Mouse (Mus musculus): ENCODE data around the gene Lrrc27.

Gene Lrrc27

DNA sequence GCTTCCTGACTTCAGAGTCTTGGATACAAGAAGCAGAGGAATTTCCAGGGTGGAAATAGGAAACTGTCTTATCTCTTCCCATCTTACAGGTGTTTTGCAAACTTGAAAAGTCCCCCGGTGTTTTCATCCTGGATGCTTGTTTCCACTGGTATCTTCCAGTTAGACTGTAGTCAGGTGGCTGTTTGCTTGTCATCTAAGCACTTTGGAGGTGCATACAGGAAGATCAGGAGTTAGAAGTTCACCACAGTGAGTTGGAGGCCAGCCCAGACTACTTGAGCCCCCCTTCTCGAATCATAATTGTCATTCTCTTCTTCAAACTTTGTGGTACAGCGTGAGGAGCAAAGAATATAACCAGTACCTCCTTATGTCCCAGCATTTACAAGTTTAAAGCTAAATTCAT is 1.4 kb downstream of the Lrrc27 start:
- no peak for DNase-seq (ENCODE audit: low read depth, low spot score)

DNA sequence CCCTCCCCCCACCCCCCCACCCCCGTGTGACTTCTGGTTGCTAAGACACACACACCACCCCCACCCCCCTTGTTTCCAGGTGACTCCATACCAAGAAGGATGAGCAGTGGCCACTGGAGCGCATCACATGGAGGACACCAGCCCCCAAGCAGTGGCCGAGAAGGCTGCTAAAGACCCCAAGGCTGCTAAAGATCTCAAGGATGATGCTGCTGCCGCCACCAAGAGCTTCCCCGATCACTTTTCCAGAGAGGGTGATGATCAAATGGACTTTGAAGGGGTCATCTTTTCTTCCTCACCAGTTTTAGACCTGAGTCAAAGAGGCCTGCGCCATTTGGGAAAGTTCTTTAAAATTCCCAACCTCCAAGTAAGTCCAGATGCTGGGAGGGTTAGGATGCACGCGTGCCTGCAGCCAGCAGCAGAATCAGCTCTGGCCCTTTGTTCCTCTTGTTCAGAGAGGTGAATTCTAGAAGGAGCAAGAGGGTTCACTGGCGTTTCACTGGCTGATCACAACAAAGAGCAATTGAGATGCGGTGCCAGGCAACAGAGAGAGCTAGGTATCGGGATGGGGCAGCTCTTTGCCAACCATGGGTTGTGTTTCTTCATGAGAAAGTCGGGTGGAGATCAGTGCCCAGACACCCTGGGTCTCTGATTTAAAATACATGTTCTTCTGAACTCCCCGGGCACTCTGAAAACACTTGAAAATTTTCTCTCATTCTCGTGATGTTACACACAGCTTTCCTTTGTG is 2.0 kb downstream of the Lrrc27 start:
- DNase-seq (ENCODE audit: low read depth, low spot score): no peak

DNA sequence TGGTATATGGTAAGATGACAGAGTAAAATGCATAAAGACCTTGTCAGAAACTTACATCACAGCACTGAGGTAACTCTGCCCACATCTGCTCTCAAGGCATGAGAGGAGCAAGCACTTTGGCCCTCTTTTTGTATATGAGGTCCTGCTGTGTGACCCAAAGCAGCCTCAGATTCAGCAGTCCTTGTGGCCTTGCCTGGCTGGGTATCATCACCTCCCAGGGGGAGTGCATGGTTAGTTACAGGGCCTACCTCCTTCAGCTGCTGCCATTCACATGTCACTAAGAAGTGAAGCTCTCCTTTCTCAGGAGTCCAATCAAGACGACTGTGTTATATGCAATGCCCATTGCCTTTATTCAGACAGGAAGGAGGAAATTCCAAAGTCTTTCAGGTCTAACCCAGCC is 2.7 kb downstream of the Lrrc27 start:
- no peak for DNase-seq (ENCODE audit: low read depth, low spot score)

DNA sequence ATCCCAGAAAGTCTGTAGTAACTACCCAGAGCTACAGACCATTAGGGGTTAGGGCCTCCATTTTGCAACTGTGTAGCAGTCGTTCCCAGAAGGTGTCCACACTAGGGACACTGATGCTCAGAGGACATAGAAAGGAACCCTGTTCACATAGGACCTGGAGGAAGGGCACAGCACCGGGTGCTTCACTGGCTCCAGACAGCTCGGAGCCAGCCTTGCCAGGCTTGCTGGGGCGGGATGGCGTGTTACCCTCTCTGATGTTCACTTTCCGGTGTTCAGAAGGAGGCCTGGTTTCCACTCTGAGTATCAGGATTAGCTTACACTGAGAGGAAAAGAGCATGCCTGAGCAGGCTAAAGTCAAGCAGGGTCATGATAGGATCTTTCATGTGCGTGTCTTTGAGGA is 3.2 kb downstream of the Lrrc27 start:
- DNase-seq (ENCODE audit: low read depth, low spot score): no peak

DNA sequence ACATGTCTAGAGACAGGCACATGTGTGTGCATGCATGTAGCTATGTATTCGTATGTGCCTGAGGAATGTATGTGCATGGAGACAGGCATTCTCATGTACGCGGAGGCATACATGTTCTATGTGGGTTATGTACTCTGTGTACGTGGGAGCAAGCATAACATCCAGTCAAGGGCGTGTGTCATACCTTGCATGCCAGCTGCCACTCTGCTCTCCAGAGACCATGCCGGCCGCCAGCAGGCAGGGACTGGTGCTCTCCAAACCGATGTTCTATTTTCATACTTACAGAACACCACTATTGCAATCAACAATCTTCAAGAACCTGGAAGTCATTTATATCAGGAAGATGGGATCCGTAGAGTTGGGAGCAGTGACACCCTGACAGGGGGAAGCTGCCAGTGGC is 3.7 kb downstream of the Lrrc27 start:
- no peak for DNase-seq (ENCODE audit: low read depth, low spot score)

DNA sequence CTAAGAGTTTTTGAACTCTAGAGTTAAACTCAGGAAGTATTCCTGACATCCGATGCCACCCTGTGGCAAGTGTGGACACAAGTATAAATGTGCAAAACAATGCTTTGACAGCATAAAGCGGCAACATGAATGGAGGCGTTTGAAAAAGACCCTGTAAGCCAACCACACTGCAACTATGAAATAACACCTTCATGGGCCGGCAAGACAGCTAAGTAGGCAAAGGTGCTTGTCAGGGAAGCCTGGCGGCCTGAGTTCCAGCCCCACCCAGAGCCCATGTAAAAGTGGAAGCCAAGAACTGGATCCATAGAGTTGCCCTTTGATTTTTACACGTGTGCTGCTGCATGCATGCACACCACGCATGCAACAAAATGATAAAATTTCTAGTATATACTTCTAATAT is 4.3 kb downstream of the Lrrc27 start:
- DNase-seq (ENCODE audit: low read depth, low spot score): no peak

DNA sequence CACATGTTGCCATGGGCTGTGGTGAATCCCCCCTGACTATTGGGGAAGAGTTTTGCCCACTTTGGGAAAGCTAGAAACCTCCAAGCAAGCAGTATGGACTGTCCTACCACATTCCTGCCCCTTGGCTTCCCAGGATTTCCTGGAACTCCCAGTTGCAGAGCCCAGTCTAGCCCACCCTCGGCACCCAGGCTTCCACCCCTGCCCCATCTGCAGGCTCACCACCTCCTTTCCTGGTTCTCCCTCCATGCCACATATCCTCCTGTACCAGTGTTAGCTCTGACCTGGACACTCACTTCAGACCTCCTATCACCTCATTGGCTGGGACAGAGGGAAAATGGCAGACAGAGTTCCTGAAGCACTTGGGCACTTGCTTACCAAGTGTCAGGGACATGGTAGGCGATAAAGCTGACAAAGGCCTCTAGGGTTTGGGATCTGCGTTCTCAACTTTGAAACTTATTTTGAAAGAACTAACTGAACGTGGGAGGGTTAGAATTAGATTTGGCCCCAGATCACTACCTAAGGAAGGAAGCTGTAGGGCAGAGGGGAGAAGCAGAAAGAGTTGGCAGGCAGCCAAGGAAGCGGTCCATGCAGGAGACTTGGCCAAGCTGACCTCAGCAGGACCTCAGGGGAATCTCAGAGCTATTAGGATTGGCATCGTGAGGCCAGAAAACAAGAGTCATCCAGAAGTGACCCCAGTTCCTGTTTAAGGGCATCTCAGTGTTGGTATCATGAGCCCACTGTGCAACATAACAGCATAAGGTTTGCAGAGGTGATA is 6.0 kb downstream of the Lrrc27 start:
- no peak for DNase-seq (ENCODE audit: low read depth, low spot score)

DNA sequence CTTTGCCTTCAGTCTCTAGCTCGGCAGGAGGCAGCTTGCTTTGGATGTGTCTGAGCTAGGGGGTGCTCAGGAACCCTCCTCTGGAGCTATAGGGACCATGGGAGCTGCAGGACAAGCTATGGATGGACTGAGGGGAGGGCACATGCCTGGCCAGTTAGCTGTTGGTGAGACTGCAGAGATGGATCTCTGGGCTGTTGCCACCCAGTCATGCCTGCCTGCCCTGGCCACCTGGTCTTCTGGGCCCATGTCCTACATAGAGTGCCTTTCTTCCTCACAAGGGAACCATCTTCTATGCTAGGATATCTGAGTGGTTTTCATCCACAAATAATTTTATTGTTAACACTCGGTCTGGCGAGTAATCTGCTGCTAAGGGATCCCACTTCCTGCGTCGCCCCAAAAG is 6.7 kb downstream of the Lrrc27 start:
- no peak for DNase-seq (ENCODE audit: low read depth, low spot score)

DNA sequence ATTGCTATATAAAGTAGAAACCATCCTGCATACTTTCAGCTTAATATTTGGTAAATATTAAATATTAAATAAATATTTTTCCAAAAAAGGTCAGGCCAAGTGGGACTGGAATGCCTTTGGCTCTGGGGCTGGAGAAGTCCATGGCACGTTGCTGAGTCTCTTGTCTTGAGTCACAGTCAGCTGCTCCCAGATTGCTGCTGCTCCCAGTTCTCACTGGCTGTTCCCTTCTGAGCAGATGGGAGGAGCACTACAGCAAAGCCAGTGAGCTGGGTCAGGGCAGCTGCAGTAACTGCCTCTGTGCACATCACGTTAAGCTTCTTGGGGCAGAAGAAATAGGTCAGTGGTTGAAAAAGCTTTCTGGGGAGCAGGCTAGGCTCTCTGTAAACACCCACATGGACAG is 7.5 kb downstream of the Lrrc27 start:
- DNase-seq (ENCODE audit: low read depth, low spot score): peak; percentile 55

DNA sequence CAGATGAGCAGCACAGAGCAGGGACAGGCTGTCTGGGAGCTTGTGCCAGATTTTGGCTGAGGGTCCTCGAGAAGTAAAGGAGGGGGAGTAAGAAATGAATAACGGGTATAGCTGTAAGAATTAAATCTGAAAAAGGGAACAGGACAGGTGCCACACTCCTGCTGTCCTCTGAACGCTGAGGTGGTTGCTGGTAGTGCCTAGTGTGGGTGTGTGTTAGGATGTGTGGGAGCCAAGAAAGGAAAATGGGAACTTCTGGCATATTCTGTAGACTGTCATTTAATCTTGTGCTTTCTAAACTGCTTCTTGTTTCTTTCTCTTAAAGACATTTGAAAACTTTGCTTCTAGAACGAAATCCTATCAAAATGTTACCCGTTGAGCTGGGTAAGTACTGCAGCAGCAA is 8.3 kb downstream of the Lrrc27 start:
- no peak for DNase-seq (ENCODE audit: low read depth, low spot score)

DNA sequence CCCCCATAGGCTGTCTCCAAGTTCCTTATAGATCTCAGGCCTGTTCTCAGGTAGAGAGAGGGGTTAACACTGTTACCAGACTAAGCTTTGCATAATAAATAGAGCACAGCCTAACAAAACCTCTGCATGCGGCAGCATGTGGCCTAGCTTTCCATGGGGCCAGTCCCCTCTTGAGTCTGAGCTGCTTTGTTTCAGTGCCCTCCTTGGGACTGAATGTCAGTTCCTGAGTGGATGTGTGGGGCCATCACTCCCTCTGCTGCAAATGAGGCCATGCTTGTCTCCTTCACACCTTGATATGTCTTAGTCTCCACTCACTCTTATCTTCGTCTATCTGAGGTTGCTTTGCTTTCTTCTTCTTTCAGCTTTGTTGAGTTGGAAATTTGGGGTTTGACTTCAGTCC is 9.1 kb downstream of the Lrrc27 start:
- no peak for DNase-seq (ENCODE audit: low read depth, low spot score)

DNA sequence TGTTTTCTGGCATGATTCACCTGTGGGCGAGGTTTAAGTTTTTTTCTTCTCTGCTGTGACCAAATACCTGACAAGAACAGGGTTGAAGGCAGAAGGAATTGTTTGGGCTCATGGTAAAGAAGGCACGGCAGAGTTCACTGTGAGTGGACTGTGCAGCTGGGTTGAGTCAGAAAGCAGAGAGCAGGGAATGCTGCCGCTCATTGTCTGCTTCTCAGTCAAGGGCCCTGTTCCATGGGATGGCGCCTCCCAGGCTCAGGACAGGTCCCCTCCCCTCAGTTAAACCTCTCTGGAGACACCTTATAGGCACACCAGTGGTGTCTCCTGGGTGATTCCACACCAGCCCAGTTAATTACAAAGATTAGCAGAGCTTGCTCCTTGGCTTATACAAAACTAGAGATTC is 9.6 kb downstream of the Lrrc27 start:
- DNase-seq (ENCODE audit: low read depth, low spot score): no peak

DNA sequence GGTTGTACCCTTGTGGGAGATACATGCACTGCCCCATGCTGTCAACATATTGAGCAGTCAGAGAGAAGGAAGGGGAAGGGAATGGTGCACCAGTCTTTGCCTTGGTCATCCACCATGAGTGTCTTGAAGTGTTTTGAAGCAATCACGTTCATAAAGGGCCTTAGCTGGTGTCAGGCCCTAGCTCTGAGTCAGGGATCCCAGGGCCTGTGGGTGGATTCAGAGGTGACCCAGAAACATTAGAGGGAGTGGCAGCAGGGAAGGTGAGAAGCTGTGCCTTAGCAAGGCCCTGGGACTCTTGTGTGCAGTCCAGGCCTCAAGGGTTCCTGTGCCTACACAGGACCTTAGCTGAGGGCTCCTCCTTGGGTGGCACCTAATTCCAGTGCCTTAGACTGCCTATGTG is 11.3 kb downstream of the Lrrc27 start:
- no peak for DNase-seq (ENCODE audit: low read depth, low spot score)

DNA sequence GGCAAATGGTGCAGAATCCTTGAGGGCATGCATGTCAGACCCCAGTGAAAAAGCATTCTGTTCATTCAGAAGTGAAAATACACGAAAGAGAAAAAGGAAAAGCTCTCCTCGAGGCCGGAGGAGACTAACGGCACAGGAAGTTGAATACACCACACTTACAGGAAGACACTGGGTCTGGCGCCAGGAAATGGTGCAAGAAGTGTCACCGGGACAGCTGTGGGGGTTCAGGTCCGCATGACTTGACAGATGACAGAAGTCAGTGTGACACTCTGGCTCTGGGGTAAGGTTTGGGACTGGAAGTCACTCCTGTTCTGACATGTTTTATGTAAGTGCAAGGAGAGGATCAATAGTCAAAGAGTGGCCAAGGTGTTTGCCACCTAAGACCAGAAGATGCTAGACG is 11.9 kb downstream of the Lrrc27 start:
- DNase-seq (ENCODE audit: low read depth, low spot score): no peak

DNA sequence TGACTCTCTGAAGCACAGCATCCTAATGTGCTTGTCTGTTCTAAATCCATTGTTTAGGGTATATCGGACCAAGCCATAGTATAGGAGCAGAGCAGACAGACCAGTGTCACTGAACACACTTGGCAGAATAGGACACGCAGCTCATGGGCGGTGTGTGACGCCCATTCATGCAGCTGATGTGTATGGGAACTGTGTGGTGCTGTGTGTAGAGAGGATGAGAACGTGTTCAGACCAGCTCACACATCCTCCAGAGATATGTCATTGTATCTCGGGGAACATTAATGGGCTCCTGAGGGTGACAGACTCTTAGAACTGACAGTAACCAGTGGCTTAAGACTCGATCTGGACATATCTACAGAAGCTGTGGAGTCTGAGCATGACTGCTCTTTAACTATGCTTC is 13.6 kb downstream of the Lrrc27 start:
- DNase-seq (ENCODE audit: low read depth, low spot score): no peak

DNA sequence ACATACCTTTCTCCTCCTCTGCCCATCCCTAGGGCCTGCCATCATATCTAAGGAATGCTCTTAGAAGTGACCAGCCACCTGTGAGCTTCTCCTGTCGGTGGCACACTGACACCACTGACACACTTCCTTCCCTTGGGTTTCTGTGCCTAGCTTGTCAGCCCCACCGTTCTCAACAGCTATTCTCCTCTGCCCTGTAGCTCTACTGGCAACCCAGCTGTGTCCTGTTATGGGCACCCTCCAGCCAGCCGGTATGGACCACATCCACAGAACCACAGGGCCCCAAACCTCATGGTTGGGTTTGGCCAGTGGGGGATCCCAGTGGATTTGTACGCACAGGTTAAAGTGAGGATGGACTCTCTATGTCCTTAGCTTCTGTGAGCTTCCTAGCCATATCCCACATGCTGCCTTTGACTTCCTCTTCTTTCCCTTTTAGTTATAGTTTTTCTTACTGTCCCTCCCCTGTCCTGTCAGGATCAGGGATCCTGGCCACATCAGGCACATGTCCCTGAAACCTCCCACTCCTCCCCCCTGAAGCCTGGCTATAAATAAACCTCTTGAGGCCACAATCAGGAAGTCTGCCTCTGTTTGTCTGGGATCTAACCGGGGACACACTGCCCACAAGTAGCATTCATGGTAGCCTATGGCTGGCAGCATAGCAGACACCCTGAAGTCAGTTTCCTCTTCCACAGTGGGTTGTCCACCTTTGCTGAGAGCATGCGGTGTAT is 15.8 kb downstream of the Lrrc27 start:
- no peak for DNase-seq (ENCODE audit: low read depth, low spot score)

DNA sequence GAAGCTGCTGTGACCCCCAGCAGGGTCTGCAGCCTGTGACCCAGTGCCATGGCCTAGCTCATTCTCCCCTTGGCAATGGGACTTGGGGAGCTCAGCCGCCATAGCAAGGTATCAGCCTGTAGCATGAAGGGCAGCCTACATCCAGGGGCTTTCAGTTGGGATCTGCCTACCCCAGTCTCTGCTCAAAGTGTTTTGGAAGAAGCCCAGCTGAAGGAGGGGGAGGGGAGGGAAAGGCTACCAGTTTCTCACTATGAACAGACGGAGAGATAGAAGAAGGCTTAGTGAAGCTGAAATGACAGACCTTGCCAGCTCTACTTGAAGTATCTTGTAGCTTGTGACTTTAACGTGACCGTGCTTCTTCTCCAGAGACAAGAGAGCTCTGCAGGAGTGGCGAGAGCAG is 17.0 kb downstream of the Lrrc27 start:
- DNase-seq (ENCODE audit: low read depth, low spot score): no peak

DNA sequence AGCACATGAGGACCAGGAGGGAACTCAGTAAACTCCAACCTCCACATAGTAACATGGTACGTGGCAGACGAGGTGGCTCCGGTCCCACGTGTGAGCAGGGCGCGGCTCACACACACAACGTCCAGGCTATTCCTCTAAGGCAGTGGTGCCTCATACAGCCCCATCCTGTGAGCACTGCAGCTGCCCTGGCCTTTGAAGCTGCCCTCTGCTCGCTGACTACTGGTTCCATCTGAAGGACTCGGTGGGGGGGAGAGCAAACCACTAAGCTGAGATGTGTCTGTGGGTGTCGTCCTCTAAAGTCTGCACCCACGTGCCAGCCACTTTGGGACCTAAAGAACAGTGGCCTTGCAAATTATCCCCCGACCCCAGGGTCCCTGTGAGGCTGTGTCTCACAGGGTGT is 17.5 kb downstream of the Lrrc27 start:
- no peak for DNase-seq (ENCODE audit: low read depth, low spot score)

DNA sequence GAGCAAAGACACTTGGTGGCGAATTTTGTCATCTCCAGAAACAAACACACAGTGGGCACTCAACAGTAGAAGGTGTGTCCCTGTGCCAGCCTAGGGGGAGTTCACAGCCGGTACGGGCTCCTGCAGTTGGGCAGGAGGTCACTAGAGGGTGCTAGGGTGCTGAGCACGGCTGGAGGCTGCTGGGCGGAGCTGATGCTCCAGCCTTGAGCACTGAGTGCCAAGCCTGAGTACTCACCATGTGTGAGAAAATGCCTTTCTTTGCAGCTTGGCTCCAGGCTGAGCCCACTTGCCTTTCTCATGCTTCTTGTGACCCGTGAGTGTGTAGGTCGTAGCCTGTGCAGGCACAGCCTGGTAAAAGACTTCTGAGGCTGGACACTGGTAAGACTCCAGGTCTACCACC is 20.9 kb downstream of the Lrrc27 start:
- DNase-seq (ENCODE audit: low read depth, low spot score): peak; percentile 65

DNA sequence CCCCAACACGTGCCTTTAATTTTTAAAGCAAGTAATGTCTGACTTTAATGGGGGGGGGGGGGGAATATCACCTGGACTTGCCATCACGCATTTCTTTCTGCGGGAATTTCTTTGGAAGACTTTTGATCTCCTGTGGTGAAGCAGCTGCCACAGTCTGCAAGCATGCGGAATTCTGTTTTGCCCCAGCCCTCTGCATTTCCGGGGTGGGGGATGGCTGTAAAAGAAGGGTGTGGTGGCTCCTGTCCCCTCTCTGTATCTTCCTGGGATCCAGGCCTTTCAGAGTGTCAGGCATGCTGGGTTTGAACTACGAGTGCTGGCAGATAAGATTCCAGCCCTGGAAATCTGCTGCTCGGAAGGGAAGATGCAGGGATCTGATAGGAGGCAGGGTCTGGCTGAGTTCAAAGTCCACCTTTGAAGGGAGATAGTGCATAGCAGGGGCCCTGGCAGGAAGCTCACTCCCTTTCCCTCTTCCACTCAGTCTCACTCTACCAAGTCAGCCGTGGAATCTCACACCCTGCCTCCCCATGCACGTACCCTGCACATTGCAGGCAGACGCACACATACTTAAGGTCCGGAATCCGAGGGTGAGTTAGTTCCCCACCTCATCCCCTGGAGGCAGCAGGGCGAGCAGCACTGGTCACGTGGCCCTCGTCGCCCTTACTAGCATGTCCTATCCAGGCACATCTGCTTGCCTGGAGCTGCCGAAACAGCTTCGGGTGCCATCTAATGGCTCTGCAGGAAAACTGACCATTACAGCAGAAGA is 21.8 kb downstream of the Lrrc27 start:
- no peak for DNase-seq (ENCODE audit: low read depth, low spot score)

DNA sequence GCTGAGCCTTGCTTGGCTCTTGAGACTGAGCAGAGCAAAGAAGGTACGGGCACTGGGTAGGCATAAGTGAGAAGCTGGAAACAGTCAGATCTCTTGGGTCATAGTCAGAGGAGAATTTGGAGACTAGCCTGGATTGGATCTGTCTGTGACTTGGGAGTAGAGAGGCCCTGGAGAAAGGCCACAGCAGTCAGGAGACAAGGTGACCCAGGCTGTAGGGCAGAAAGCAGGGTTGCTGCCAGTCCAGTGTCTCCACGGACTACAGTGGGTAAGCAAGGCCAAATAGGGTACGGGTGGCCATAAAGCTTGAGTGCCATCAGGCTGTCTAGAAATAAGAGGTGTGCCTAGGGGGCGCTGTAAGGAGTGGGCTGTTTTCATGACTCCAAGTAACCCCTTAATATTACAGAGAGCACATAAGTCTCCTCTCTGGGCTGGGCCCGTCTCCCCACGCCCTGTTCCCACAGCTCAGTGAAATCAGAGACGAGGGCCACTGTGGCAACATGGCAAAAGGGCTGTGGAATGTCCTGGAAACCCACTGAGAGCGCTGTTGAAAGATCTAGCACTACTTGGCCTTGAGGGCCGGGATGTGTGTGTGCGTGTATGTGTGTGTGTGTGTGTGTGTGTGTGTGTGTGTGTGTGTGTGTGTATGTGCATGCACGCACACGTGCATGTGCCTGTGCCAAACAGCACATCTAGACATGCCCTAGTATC is 23.0 kb downstream of the Lrrc27 start:
- no peak for DNase-seq (ENCODE audit: low read depth, low spot score)
